Mouse (Mus musculus) small intestine, adult 2 months (tissue): Measurements from ENCODE around the gene Nr3c2.

ENCODE experiments used
- CTCF ChIP-seq: fragments of 200-500 bp; IDR thresholded peaks from 2 replicates; pipeline ENCODE4 v1.5.1; 2012; ENCODE audit warnings: low read depth, mild to moderate bottlenecking, control low read depth, inconsistent platforms, low read length, moderate library complexity, mixed read lengths; ENCODE audit not compliant: insufficient replicate concordance, insufficient read length; ENCODE audit errors: extremely low read depth
- POLR2A ChIP-seq: fragments of 200-500 bp; IDR thresholded peaks from 2 replicates; pipeline ENCODE4 v1.6.1; 2012; ENCODE audit warnings: low read depth, mild to moderate bottlenecking, control low read depth, inconsistent platforms, low read length, moderate library complexity

DNA sequence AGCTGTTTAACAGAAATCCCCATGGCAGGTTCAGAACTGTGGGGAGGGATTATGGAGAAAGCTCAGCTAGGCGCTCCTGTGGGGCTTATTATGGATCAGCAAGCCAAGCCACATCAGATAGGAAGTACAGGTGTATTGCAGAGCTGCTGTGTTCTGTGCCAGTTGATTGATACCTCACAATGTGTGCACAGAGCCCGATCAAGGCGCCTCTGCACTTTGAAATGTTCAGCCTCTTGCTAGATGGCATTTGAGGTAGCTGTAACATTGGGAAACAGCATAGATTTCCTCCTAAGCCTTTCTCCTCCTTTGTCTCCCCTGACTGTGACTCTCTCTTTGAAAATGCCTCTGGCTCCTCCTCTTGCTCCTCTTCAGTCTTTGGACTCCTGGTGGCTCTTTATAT, 112.7 kb downstream of the Nr3c2 start:
- TF ChIP-seq POLR2A (no peak), CTCF (no peak)
